Mouse (Mus musculus) liver, postnatal 0 days (tissue): Measurements from ENCODE around the gene Smyd3.

Experiments
- CTCF ChIP-seq: sonication (generic); IDR thresholded peaks from 2 replicates; pipeline ENCODE4 v1.5.1; 2016; ENCODE audit warnings: antibody characterized with exemption, low read depth
- EP300 ChIP-seq: IDR thresholded peaks from 2 replicates; pipeline ENCODE4 v1.6.1; 2016; ENCODE audit warnings: antibody characterized with exemption, low read depth, mild to moderate bottlenecking

GRCm38 (mm10) chr1:179142177-179142576 lies 375.7 kb downstream of the Smyd3 start:
- TF ChIP-seq CTCF (peak; percentile 78), EP300 (no peak)
